Comparison of ENCODE assay signal across 8 mouse cellular contexts in the genomic region with DNA sequence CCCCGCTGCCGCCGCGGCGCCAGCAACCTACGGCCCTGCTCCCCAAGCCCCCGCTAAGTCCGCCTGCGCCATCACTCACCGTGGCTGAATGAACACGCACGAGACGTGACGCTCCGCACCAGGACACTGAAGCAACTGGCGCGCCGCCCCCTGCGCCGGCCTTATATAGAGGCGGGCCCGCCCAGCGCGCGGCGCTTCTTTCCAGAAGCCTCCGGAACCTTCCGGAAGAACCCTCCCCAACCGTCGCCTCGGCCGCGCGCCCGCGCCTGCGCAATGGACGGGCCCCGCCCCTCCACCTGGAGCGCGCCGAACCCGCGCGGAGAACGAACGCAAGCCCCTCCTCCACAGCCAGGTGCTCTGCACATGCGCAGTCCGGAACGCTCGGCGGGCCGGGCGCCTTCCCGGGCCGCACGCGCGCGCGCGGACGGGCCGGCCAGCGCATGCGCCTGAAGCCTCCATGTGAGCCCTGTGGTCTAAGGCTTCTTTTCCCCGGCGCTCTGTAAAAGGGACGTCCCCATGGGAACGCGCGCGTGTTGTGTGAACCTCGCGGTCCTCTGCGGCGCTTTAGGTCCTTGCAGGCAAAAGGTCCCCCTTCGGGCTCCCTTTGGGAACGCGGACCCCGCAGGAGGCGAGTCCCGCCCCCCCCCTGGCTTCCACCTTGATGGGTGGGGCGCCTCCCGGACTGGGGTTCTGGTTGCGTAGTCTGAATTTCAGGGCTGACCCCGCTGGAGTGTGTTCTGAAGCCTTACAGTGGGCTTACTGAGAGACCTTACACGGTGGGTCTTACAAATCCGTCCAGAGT. TPM values are rescaled to one million over a fixed set of nuclear protein-coding genes. Genes with fewer than 3 reads are reported as not detected.
DNase-seq lines count a peak whose midpoint lies in the region; ATAC-seq and TF ChIP-seq lines count a peak whose summit lies in the region.

No protein-coding gene starts in this region.

- under 1% methylated on average over 86 of the region's 89 CpGs for WGBS in forebrain, embryonic 16.5 days
- under 1% methylated on average over 89 of the region's 89 CpGs for WGBS in lung, embryonic 15.5 days

- 0 out of 2 replicates have a peak, but pooled peaks cover 2% of the 10 kb centered on the region for H3K27me3 ChIP-seq in forebrain, embryonic 16.5 days (replicated peaks; ENCODE audit: control insufficient read depth, insufficient read depth, low read length)
- H3K27me3 ChIP-seq in lung, embryonic 15.5 days = no peaks in the 10 kb centered on the region

- peaks cover 32% of the 10 kb centered on the region for H3K36me3 ChIP-seq in ES-E14 (ENCODE audit: control insufficient read depth, insufficient read depth, low read length, poor library complexity, severe bottlenecking)
- H3K36me3 ChIP-seq in forebrain, embryonic 16.5 days (ENCODE audit: control insufficient read depth, insufficient read depth) = peaks cover 10% of the 10 kb centered on the region
- peaks cover 27% of the 10 kb centered on the region for H3K36me3 ChIP-seq in lung, embryonic 15.5 days

- in situ Hi-C loops in ES-E14 (cut with MboI; ENCODE audit: low sequenced_read_pairs in 2 of 2, unreplicated experiment in 2 of 2) = loop anchor here in 1 of 2 experiments (25.0 kb wide), 1 partner anchor 841 kb away; the partner anchor contains the start of gene Eif5

- ATAC-seq in forebrain, embryonic 16.5 days = peak; percentile 95
- peak; percentile 95 for ATAC-seq in lung, embryonic 15.5 days (ENCODE audit: borderline replicate concordance, extremely low read depth, low FRiP score, low TSS enrichment)

- peaks cover 5 to 9% of the 10 kb centered on the region in 2 experiments; a peak in 3 of 4 replicates for H3K4me1 ChIP-seq in ES-E14 (ENCODE audit: control insufficient read depth in 2 of 2, insufficient read depth in 2 of 2, low read length in 2 of 2, poor library complexity in 1 of 2)
- peaks cover 16% of the 10 kb centered on the region for H3K4me1 ChIP-seq in forebrain, embryonic 16.5 days (replicated peaks; ENCODE audit: control insufficient read depth, insufficient read depth, low read length)
- peaks cover 23% of the 10 kb centered on the region for H3K4me1 ChIP-seq in lung, embryonic 15.5 days

- peak overlapping the region; percentile 98 for H3K27ac ChIP-seq in ES-E14 (ENCODE audit: insufficient read depth, low read depth, low read length, poor library complexity, severe bottlenecking)
- H3K27ac ChIP-seq in forebrain, embryonic 16.5 days (ENCODE audit: low read length) = peak overlapping the region; percentile 98
- H3K27ac ChIP-seq in lung, embryonic 15.5 days = peak overlapping the region; percentile 86

- H3K4me2 ChIP-seq in forebrain, embryonic 16.5 days (ENCODE audit: low read length) = peak overlapping the region; percentile 83
- H3K4me2 ChIP-seq in lung, embryonic 15.5 days = peak overlapping the region; percentile 74

- peak; percentile 88 for DNase-seq in ES-E14 (ENCODE audit: low read depth, low spot score)
- DNase-seq in cerebellum, adult 11-12 months = peak; percentile 99
- peak; percentile 99 for DNase-seq in heart, postnatal 4 days
- peak; percentile 94 to 97 for DNase-seq in layer of hippocampus, adult 8-10 months (ENCODE audit: low spot score in 2 of 2)
- DNase-seq in ovary, adult 18-20 months (ENCODE audit: low spot score) = peak; percentile 95
- peak; percentile 98 for DNase-seq in thymus, postnatal 0 days (ENCODE audit: low spot score)

- H3K9me3 ChIP-seq in ES-E14 (ENCODE audit: control insufficient read depth, insufficient read depth, low read depth, low read length) = no peaks in the 10 kb centered on the region
- H3K9me3 ChIP-seq in forebrain, embryonic 16.5 days (ENCODE audit: control insufficient read depth, low read length) = no peaks in the 10 kb centered on the region
- no peaks in the 10 kb centered on the region for H3K9me3 ChIP-seq in lung, embryonic 15.5 days

- H3K4me3 ChIP-seq in ES-E14 (ENCODE audit: insufficient read depth in 1 of 2, low read depth in 1 of 2, low read length in 2 of 2, poor library complexity in 1 of 2, severe bottlenecking in 1 of 2) = peak overlapping the region; percentile 93 to 97
- peak overlapping the region; percentile 99 for H3K4me3 ChIP-seq in forebrain, embryonic 16.5 days (replicated peaks; ENCODE audit: low read length)
- H3K4me3 ChIP-seq in lung, embryonic 15.5 days = peak overlapping the region; percentile 80

- peak overlapping the region; percentile 99 for H3K9ac ChIP-seq in ES-E14 (ENCODE audit: insufficient read depth, low read depth, low read length, poor library complexity, severe bottlenecking)
- H3K9ac ChIP-seq in forebrain, embryonic 16.5 days (replicated peaks; ENCODE audit: low read depth, low read length) = peak overlapping the region; percentile 99
- H3K9ac ChIP-seq in lung, embryonic 15.5 days = peak overlapping the region; percentile 98

TF ChIP-seq in ES-E14, 5 proteins besides CTCF, POLR2A, EP300 and RAD21:
- no peak for TF ChIP-seq CHD2 (IDR thresholded peaks at IDR 0.05; ENCODE audit: low read depth, low read length)
- TF ChIP-seq ZC3H11A (IDR thresholded peaks at IDR 0.05; ENCODE audit: borderline replicate concordance, low read depth, low read length) = no peak
- no peak for TF ChIP-seq ZNF384 (IDR thresholded peaks at IDR 0.05; ENCODE audit: low read depth, low read length)
- no peak for TF ChIP-seq HCFC1 (IDR thresholded peaks at IDR 0.05; ENCODE audit: borderline replicate concordance, insufficient read depth, low read length)
- no peak for TF ChIP-seq MAFK (IDR thresholded peaks at IDR 0.05; ENCODE audit: insufficient read depth, low read depth, low read length)

RNA-seq across cellular contexts. Expression of gene Hsp90aa1, which starts 6.2 kb away (rescaled TPM):
- total RNA-seq in ES-E14 (2012; rRNA removed) = 1,672 and 2,383 TPM in 2 replicates
- 1,235 and 1,237 TPM in 2 replicates for polyA plus RNA-seq in forebrain, embryonic 16.5 days (2015; fragmentation: Nextera tagmentation; extraction: Ambion mirVana)
- 100 to 1,000 TPM; 275 to 295 TPM for total RNA-seq in heart, postnatal 4 days (2021)
- 1,000 to 10,000 TPM in 2 of 4 experiments, 100 to 1,000 TPM in 2; 961 to 1,174 (median 991) TPM for total RNA-seq in layer of hippocampus, adult 8-10 months (2022)
- 825 and 899 TPM in 2 replicates for polyA plus RNA-seq in lung, embryonic 15.5 days (2015; fragmentation: Nextera tagmentation; extraction: Ambion mirVana)
- polyA plus RNA-seq in thymus, postnatal 0 days (2015; fragmentation: Nextera tagmentation; extraction: Ambion mirVana) = 690 and 768 TPM in 2 replicates

RNA-seq across cellular contexts. Expression of gene 1700001K19Rik, which starts 14.0 kb away (rescaled TPM):
- not detected in 2 replicates for total RNA-seq in ES-E14 (2012; rRNA removed)
- 0.23 and 0.26 TPM in 2 replicates for polyA plus RNA-seq in forebrain, embryonic 16.5 days (2015; fragmentation: Nextera tagmentation; extraction: Ambion mirVana)
- not detected for total RNA-seq in heart, postnatal 4 days (2021)
- not detected for total RNA-seq in layer of hippocampus, adult 8-10 months (2022)
- not detected in 2 replicates for polyA plus RNA-seq in lung, embryonic 15.5 days (2015; fragmentation: Nextera tagmentation; extraction: Ambion mirVana)
- not detected in 2 replicates for polyA plus RNA-seq in thymus, postnatal 0 days (2015; fragmentation: Nextera tagmentation; extraction: Ambion mirVana)

RNA-seq across cellular contexts. Expression of gene Wdr20, which starts 41.4 kb away (rescaled TPM):
- 27.4 and 30.3 TPM in 2 replicates for total RNA-seq in ES-E14 (2012; rRNA removed)
- polyA plus RNA-seq in forebrain, embryonic 16.5 days (2015; fragmentation: Nextera tagmentation; extraction: Ambion mirVana) = 30.1 and 30.9 TPM in 2 replicates
- total RNA-seq in heart, postnatal 4 days (2021) = 10 to 100 TPM; 33.7 to 35.2 TPM
- total RNA-seq in layer of hippocampus, adult 8-10 months (2022) = 10 to 100 TPM; 44.8 to 62.6 (median 50.4) TPM
- 21.3 and 23.5 TPM in 2 replicates for polyA plus RNA-seq in lung, embryonic 15.5 days (2015; fragmentation: Nextera tagmentation; extraction: Ambion mirVana)
- polyA plus RNA-seq in thymus, postnatal 0 days (2015; fragmentation: Nextera tagmentation; extraction: Ambion mirVana) = 22.3 and 24.8 TPM in 2 replicates

Comparison
In these comparisons a context has a peak if more than half of its experiments do, and no peak if none do; other contexts are left out.
1. Peak in every context shown above with its lines: DNase-seq, ATAC-seq, H3K4me3 ChIP-seq and H3K27ac ChIP-seq.